Mouse (Mus musculus) midbrain, embryonic 11.5 days (tissue): ENCODE results near the gene Tas1r1. TPM values are rescaled to one million over a fixed set of nuclear protein-coding genes. Genes with fewer than 3 reads are reported as not detected.

ENCODE experiments used
- ATAC-seq: fragments of 200-750 bp; cut with Nextera tagmentation; 2 replicates; pipeline ENCODE4 v1.8.0; 2017; ENCODE audit warnings: moderate TSS enrichment, moderate library complexity; ENCODE audit not compliant: low FRiP score
- DNase-seq: peaks from one replicate; pipeline ENCODE4 v3.0.0; 2015; ENCODE audit warnings: low spot score; ENCODE audit errors: missing footprints
- H3K27ac ChIP-seq: fragments of 300-500 bp; sonication (generic); 2 replicates; pipeline ENCODE4 v1.5.1; 2014; ENCODE audit warnings: low read depth, low read length
- H3K27me3 ChIP-seq: fragments of 300-500 bp; sonication (generic); 2 replicates; pipeline ENCODE4 v1.6.1; 2014; ENCODE audit warnings: mild to moderate bottlenecking, low read length, moderate library complexity, mixed read lengths; ENCODE audit not compliant: control insufficient read depth, insufficient read depth
- H3K36me3 ChIP-seq: fragments of 300-500 bp; sonication (generic); 2 replicates; pipeline ENCODE4 v1.6.1; 2014; ENCODE audit warnings: mild to moderate bottlenecking, low read length, moderate library complexity, mixed read lengths; ENCODE audit not compliant: control insufficient read depth, insufficient read depth
- H3K4me1 ChIP-seq: fragments of 300-500 bp; sonication (generic); 2 replicates; pipeline ENCODE4 v1.6.1; 2014; ENCODE audit warnings: low read length; ENCODE audit not compliant: control insufficient read depth, insufficient read depth
- H3K4me2 ChIP-seq: fragments of 300-500 bp; sonication (generic); 2 replicates; pipeline ENCODE4 v1.6.1; 2014; ENCODE audit warnings: mild to moderate bottlenecking, moderate library complexity
- H3K4me3 ChIP-seq: fragments of 300-500 bp; sonication (generic); 2 replicates; pipeline ENCODE4 v1.5.1; 2014; ENCODE audit warnings: low read depth, low read length
- H3K9ac ChIP-seq: fragments of 300-500 bp; sonication (generic); 2 replicates; pipeline ENCODE4 v1.6.1; 2014; ENCODE audit warnings: low read length
- H3K9me3 ChIP-seq: fragments of 300-500 bp; sonication (generic); 2 replicates; pipeline ENCODE4 v1.6.1; 2016; ENCODE audit warnings: low read length; ENCODE audit not compliant: control insufficient read depth
- WGBS: fragments of 180-500 bp; shearing (Covaris S2); extraction: QIAGEN DNeasy Blood & Tissue Kit; methylation state at CpG from one replicate; pipeline ENCODE4 v1.1.7; 2014; 5-methylcytosine and 5-hydroxymethylcytosine counted together
- polyA plus RNA-seq: library from polyadenylated mRNA; unstranded; fragments of >200 nt; fragmentation: Nextera tagmentation; extraction: Ambion mirVana; gene quantifications from 2 replicates; pipeline ENCODE4 v1.2.1, GENCODE M21; 2014

Gene Tas1r1
- polyA plus RNA-seq, 1 experiment from 2014 or later: 0.44 TPM

DNA sequence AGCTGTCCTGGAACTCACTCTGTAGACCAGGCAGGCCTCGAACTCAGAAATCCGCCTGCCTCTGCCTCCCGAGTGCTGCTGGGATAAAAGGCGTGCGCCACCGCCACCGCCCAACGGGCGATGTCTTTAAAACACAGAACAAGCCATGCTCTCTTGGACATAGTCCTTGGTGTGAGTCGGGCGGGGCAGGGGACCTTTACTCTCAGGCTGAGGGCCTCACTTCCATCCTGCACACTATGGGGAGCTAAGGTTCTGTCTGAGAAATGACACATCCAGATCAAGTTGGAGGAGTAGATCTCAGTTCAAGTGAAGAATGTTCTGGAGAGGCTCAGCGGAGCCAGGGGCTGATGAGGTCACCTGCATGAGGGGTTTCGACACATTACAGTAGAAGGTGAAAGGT, 5.4 kb downstream of the Tas1r1 start:
- Histone ChIP-seq H3K36me3 (no peaks in the 10 kb centered on the region), H3K4me2 (no peak overlapping the region), H3K4me1 (peaks cover 6% of the 10 kb centered on the region; the same call in 1 of the 2 replicates), H3K9ac (no peak overlapping the region), H3K9me3 (no peaks in the 10 kb centered on the region), H3K27me3 (no peaks in the 10 kb centered on the region), H3K4me3 (no peak overlapping the region), H3K27ac (no peak overlapping the region)
- 90% methylated on average over 13 of the region's 13 CpGs for WGBS
- DNase-seq: no peak
- ATAC-seq: no peak

DNA sequence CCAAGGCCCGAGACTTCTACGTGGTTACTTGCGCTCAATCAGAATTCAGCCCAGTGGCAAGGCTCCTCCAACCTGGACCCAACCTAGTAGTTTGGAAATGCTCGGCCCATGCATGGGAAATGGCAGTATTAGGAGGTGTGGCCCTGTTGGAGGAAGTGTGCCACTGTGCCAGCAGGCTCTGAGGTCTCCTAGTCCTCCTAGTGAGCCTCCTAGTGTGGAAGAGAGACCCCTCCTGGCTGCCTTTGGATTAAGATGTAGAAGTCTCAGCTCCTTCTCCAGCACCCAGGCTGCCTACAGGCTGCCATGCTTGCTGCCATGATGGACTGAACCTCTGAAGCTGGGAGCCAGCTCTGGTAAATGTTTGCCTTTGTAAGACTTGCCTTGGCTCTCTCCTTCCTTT, 8.4 kb downstream of the Tas1r1 start:
- no peak for ATAC-seq
- no peak for DNase-seq
- Histone ChIP-seq H3K9me3 (no peaks in the 10 kb centered on the region), H3K27me3 (no peaks in the 10 kb centered on the region), H3K36me3 (no peaks in the 10 kb centered on the region), H3K9ac (no peak overlapping the region), H3K4me1 (peaks cover 23% of the 10 kb centered on the region), H3K4me3 (no peak overlapping the region), H3K4me2 (no peak overlapping the region), H3K27ac (no peak overlapping the region)
- 71% methylated on average over 4 of the region's 4 CpGs for WGBS

DNA sequence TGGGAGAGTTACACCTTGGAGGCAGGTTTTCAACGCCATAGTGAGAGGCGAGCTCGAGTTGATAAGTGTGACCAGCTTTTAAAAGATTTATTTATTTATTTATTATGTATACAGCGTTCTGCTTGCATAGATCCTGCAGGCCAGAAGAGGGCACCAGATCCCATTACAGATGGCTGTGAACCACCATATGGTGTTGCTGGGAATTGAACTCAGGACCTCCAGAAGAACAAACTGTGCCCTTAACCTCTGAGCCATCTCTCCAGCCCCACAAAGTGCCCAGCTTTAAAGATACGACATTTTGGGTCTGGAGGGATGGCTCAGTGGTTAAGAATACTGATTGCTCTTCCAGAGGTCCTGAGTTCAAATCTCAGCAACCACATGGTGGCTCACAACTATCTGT, 9.3 kb downstream of the Tas1r1 start:
- H3K4me2 ChIP-seq: no peak overlapping the region
- no peak overlapping the region for H3K9ac ChIP-seq
- ATAC-seq: no peak
- WGBS: 38% methylated on average over 5 of the region's 5 CpGs
- H3K4me3 ChIP-seq: no peak overlapping the region
- peak; percentile 76 for DNase-seq
- peaks cover 23% of the 10 kb centered on the region for H3K4me1 ChIP-seq
- H3K27me3 ChIP-seq: no peaks in the 10 kb centered on the region
- H3K36me3 ChIP-seq: 0 out of 2 replicates have a peak, but pooled peaks cover under 1% of the 10 kb centered on the region
- no peak overlapping the region for H3K27ac ChIP-seq
- no peaks in the 10 kb centered on the region for H3K9me3 ChIP-seq

DNA sequence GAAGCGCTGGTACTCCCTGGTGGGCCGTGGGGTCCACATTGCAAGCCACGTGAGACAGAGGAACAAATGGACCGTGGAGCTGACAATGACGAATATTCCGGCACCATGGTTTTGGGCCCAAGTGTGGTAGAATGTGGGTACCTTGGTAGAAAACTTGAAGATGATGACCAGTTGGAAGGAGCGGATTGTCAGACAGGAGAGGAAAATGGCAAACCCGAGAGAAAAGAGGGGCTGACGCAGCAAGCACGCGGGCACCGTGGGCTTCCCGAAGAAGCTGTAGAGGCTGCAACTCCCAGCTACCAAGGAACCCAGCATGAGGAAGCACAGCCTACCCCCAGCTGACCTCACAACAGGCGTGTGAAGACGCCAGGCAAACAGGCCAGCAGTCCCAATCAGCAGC, 9.9 kb downstream of the Tas1r1 start:
- Histone ChIP-seq H3K4me2 (peak overlapping the region; percentile 97), H3K9me3 (no peaks in the 10 kb centered on the region), H3K4me1 (peaks cover 23% of the 10 kb centered on the region), H3K36me3 (peaks cover 3% of the 10 kb centered on the region; the same call in 1 of the 2 replicates), H3K4me3 (peak overlapping the region; percentile 74), H3K9ac (peak overlapping the region; percentile 61), H3K27me3 (no peaks in the 10 kb centered on the region), H3K27ac (no peak overlapping the region)
- WGBS: 69% methylated on average over 15 of the region's 15 CpGs
- ATAC-seq (no peak), DNase-seq (no peak)

DNA sequence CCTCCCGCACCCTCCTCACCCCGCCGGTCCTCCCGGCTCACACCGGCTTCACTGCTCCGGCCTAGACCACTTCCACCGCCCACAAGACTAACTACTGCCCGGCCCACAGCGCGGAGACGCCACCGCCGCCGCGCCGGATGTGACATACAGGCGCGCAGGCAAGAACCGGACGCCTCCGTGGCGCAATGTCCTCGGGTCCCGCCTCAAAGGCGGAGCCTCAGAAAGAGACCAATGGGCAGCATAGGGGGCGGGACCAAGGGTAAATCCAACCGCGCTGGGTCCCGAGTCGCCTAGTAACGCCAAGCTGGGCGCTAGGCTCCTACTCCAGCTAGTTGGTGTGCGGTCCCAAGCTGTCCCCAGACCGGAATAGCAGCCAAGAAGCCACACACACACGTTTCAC, 10.8 kb downstream of the Tas1r1 start, which contains the start of gene Zbtb48:
Gene Zbtb48, minus strand, starts transcription at position 148 of the 400 bp plus-strand sequence.
- peaks cover 3% of the 10 kb centered on the region; the same call in 1 of the 2 replicates for H3K36me3 ChIP-seq
- under 1% methylated on average over 35 of the region's 35 CpGs for WGBS
- H3K9me3 ChIP-seq: no peaks in the 10 kb centered on the region
- H3K4me1 ChIP-seq: peaks cover 23% of the 10 kb centered on the region
- peak; percentile 98 for DNase-seq
- H3K4me2 ChIP-seq: peak within 1 kb of the TSS; percentile 97
- peak within 1 kb of the TSS; percentile 74 for H3K4me3 ChIP-seq
- no peaks in the 10 kb centered on the region for H3K27me3 ChIP-seq
- peak within 1 kb of the TSS; percentile 76 for H3K9ac ChIP-seq
- ATAC-seq: peak; percentile 98
- H3K27ac ChIP-seq: no peak within 1 kb of the TSS

DNA sequence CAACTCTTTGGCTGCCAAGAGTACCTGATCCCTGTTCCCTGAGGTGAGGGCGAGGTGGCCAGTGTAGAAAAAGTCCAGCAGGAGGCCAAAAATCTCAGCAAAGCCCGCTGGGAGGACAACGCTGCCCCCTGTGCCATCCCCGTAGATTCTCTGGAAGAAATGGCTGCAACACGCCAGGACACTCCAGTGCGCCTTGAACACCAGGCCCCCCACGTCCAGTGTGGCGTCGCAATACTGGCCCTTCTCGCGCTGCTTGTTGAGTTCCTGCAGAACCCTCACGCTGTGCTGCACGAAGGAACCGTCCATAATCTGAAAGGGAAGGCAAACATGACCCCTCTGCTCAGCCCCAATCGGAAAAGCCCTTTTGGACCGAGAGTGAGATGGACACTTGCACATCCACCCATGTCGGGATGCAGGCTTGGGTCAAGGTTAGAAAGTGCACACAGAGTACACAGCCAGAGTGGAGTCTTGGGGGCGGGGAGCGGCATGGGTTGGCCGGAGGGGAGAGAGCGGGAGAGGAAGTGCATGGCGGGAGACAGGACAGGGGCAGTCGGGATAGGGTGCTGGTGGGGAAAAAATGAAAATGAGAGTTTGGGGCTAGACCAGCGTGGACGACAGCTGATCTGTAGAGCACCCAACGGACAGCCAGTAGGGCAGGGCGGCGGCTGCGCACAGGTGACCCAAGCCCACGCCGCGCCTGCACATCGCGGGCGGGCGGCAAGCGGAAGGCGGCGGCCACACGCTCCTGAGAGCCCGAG, 11.4 kb downstream of the Tas1r1 start:
- H3K27ac ChIP-seq: no peak overlapping the region
- peaks cover 6% of the 10 kb centered on the region; the same call in 1 of the 2 replicates for H3K36me3 ChIP-seq
- peak overlapping the region; percentile 97 for H3K4me2 ChIP-seq
- peak; percentile 84 for DNase-seq
- WGBS: 2% methylated on average over 40 of the region's 41 CpGs
- H3K4me3 ChIP-seq: peak overlapping the region; percentile 74
- peaks cover 23% of the 10 kb centered on the region for H3K4me1 ChIP-seq
- H3K9me3 ChIP-seq: no peaks in the 10 kb centered on the region
- H3K27me3 ChIP-seq: no peaks in the 10 kb centered on the region
- peak overlapping the region; percentile 76 for H3K9ac ChIP-seq
- ATAC-seq: peak; percentile 67

DNA sequence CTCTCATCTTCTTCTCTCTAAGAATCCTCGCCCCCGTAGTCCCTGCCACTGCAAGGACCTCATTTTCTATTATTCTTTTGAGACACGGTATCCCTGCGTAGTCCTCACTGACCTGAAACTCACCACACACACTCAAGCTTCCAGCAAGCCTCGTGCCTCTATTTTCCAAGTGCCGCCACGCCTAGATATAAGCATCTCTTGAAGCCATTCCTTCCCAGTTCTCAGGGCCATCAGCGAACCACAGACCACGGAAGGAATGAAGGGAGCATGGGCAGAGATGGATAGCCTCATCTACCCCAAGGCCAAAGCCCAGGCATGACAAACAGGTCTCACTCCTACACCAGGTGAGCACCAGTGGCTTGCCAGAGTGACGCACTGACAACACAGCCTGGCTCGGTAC, 13.8 kb downstream of the Tas1r1 start:
- Histone ChIP-seq H3K9me3 (no peaks in the 10 kb centered on the region), H3K36me3 (peaks cover 21% of the 10 kb centered on the region), H3K4me2 (no peak overlapping the region), H3K4me1 (peaks cover 23% of the 10 kb centered on the region), H3K9ac (no peak overlapping the region), H3K4me3 (no peak overlapping the region), H3K27ac (no peak overlapping the region), H3K27me3 (no peaks in the 10 kb centered on the region)
- no peak for DNase-seq
- 93% methylated on average over 11 of the region's 11 CpGs for WGBS
- ATAC-seq: no peak

DNA sequence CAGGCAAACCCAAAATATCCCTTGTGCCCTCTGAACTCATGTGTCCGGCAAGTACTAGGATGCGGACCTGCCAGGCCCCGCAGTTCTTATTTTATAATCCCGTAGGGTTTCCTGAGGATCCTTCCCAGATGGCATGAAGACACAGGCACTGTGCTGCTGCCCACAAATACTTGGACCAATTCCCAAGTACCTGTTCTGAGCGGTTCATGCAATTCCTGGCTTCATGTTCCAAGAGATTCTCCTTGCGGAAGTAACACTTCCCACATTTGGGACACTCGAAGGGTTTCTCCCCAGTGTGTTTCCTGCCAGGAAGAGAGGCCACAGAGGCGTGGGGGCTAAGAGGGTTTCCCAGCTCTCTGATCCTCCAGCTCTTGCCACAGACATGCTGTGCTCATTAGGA, 15.9 kb downstream of the Tas1r1 start:
- WGBS: 93% methylated on average over 8 of the region's 8 CpGs
- H3K27me3 ChIP-seq: no peaks in the 10 kb centered on the region
- DNase-seq (no peak), ATAC-seq (no peak)
- no peaks in the 10 kb centered on the region for H3K9me3 ChIP-seq
- peaks cover 23% of the 10 kb centered on the region for H3K36me3 ChIP-seq
- no peak overlapping the region for H3K9ac ChIP-seq
- no peak overlapping the region for H3K27ac ChIP-seq
- no peak overlapping the region for H3K4me3 ChIP-seq
- H3K4me1 ChIP-seq: peaks cover 16% of the 10 kb centered on the region
- H3K4me2 ChIP-seq: no peak overlapping the region

DNA sequence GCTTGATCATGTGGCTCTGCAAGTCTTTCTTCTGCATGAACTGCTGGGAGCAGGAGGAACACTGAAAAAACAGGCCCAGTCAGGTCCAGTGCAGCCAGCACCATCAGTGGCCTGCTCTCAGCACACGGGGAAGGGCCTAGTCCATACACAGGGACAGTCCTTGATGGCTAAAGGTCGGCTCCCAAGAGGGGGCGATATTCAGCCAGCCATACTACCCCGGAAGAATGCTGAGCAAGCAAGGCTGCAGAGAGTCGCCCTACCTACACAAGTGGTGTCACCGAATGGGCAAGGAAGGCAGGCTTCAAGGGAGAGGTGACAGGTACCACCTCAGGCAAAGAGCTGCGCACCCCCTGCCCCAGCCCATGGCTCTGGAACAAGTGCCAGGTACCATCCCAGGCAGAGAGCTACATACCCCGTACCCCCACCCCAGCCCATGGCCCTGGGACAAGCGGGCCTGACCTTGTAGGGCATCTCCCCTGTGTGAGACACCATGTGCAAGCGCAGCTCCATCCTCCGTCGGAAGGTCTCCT, 16.7 kb downstream of the Tas1r1 start:
- Histone ChIP-seq H3K36me3 (peaks cover 23% of the 10 kb centered on the region), H3K9ac (no peak overlapping the region), H3K4me1 (peaks cover 12% of the 10 kb centered on the region), H3K27me3 (no peaks in the 10 kb centered on the region), H3K4me2 (no peak overlapping the region), H3K27ac (no peak overlapping the region), H3K4me3 (no peak overlapping the region), H3K9me3 (no peaks in the 10 kb centered on the region)
- DNase-seq (no peak), ATAC-seq (no peak)
- 77% methylated on average over 12 of the region's 12 CpGs for WGBS
